Mouse (Mus musculus) mammary gland, adult 2 months (tissue): ENCODE measurements around the gene Tmem196. TPM values are rescaled to one million over a fixed set of nuclear protein-coding genes. Genes with fewer than 3 reads are reported as not detected.

Experiments
- polyA plus RNA-seq: library from polyadenylated mRNA; depleted of rRNA; stranded (reverse); fragments of >200 nt; gene quantifications from 2 replicates; pipeline ENCODE4 v1.2.3, GENCODE M21; 2012; ENCODE audit warnings: low replicate concordance; rRNA removed

The Tmem196 gene
- polyA plus RNA-seq = not detected in 2 replicates

GRCm38 (mm10) chr12:119945589-119946310, at the start of gene Tmem196:
Gene Tmem196, plus strand, starts transcription at chr12:119945822.

